Mouse (Mus musculus): ENCODE measurements at regions not wholly inside any gene's neighbourhood (a gene's known extent, or its start where the extent isn't known, plus 50 kb on each side); places are given as distances from the start of the nearest gene placed in this dataset.

- TF ChIP-seq CTCF (IDR thresholded peaks at IDR 0.05; ENCODE audit: extremely low read depth, insufficient read depth, low read length), result peak; percentile 79
- no peak for TF ChIP-seq POLR2A (IDR thresholded peaks at IDR 0.05; ENCODE audit: extremely low read depth, insufficient read depth, low read length)
Observed at GRCm38 (mm10) chr12:99084144-99084543, 163.8 kb downstream of the Ttc8 start.
